Mouse (Mus musculus): Measurements from ENCODE around the gene 2610318N02Rik. TPM values are rescaled to one million over a fixed set of nuclear protein-coding genes. Genes with fewer than 3 reads are reported as not detected.

2610318N02Rik gene
- polyA plus RNA-seq, 1 experiment from 2014 or later = 13.1 TPM

GRCm38 (mm10) chr16:17086241-17086640, 38.7 kb downstream of the 2610318N02Rik start:
- no peak overlapping the region for H3K4me3 ChIP-seq (ENCODE audit: low read depth, low read length)
- H3K9ac ChIP-seq (ENCODE audit: low read depth, low read length) = no peak overlapping the region
- no peak overlapping the region for H3K27ac ChIP-seq (ENCODE audit: low read length)
- no peaks in the 10 kb centered on the region for H3K9me3 ChIP-seq (replicated peaks; ENCODE audit: control insufficient read depth, low read length)
- peaks cover 26% of the 10 kb centered on the region for H3K36me3 ChIP-seq (ENCODE audit: control insufficient read depth, insufficient read depth)
- WGBS (ENCODE audit: insufficient replicate concordance) = 76% methylated on average over 3 of the region's 3 CpGs
- ATAC-seq (ENCODE audit: low read depth) = no peak
- no peaks in the 10 kb centered on the region for H3K27me3 ChIP-seq (ENCODE audit: control insufficient read depth, insufficient read depth, low read depth, low read length)
- no peak overlapping the region for H3K4me2 ChIP-seq (ENCODE audit: low read depth, low read length)
- H3K4me1 ChIP-seq (ENCODE audit: control insufficient read depth, low read depth, low read length) = no peaks in the 10 kb centered on the region

- H3K9ac ChIP-seq (ENCODE audit: low read depth, low read length) = no peak overlapping the region
- H3K9me3 ChIP-seq (replicated peaks; ENCODE audit: control insufficient read depth, low read length) = no peaks in the 10 kb centered on the region
- no peak overlapping the region for H3K4me3 ChIP-seq (ENCODE audit: low read depth, low read length)
- 77% methylated on average over 4 of the region's 4 CpGs for WGBS (ENCODE audit: insufficient replicate concordance)
- H3K27ac ChIP-seq (ENCODE audit: low read length) = no peak overlapping the region
- no peaks in the 10 kb centered on the region for H3K27me3 ChIP-seq (ENCODE audit: control insufficient read depth, insufficient read depth, low read depth, low read length)
- H3K4me1 ChIP-seq (ENCODE audit: control insufficient read depth, low read depth, low read length) = no peaks in the 10 kb centered on the region
- ATAC-seq (ENCODE audit: low read depth) = no peak
- peaks cover 20% of the 10 kb centered on the region for H3K36me3 ChIP-seq (ENCODE audit: control insufficient read depth, insufficient read depth)
- no peak overlapping the region for H3K4me2 ChIP-seq (ENCODE audit: low read depth, low read length)
Measured at GRCm38 (mm10) chr16:17085636-17086035, 39.3 kb downstream of the 2610318N02Rik start.

- H3K27ac ChIP-seq (ENCODE audit: low read length) = no peak overlapping the region
- H3K36me3 ChIP-seq (ENCODE audit: control insufficient read depth, insufficient read depth) = peaks cover 3% of the 10 kb centered on the region
- no peak for ATAC-seq (ENCODE audit: low read depth)
- H3K9me3 ChIP-seq (replicated peaks; ENCODE audit: control insufficient read depth, low read length) = no peaks in the 10 kb centered on the region
- no peak overlapping the region for H3K4me2 ChIP-seq (ENCODE audit: low read depth, low read length)
- WGBS (ENCODE audit: insufficient replicate concordance) = 72% methylated on average over 6 of the region's 6 CpGs
- H3K27me3 ChIP-seq (ENCODE audit: control insufficient read depth, insufficient read depth, low read depth, low read length) = no peaks in the 10 kb centered on the region
- no peaks in the 10 kb centered on the region for H3K4me1 ChIP-seq (ENCODE audit: control insufficient read depth, low read depth, low read length)
- H3K9ac ChIP-seq (ENCODE audit: low read depth, low read length) = no peak overlapping the region
- H3K4me3 ChIP-seq (ENCODE audit: low read depth, low read length) = no peak overlapping the region
Measured at GRCm38 (mm10) chr16:17082121-17082792, 42.7 kb downstream of the 2610318N02Rik start.

- H3K9me3 ChIP-seq (replicated peaks; ENCODE audit: control insufficient read depth, low read length) = no peaks in the 10 kb centered on the region
- H3K36me3 ChIP-seq (ENCODE audit: control insufficient read depth, insufficient read depth) = no peaks in the 10 kb centered on the region
- ATAC-seq (ENCODE audit: low read depth) = no peak
- WGBS (ENCODE audit: insufficient replicate concordance) = 79% methylated on average over 7 of the region's 7 CpGs
- H3K4me2 ChIP-seq (ENCODE audit: low read depth, low read length) = no peak overlapping the region
- no peaks in the 10 kb centered on the region for H3K4me1 ChIP-seq (ENCODE audit: control insufficient read depth, low read depth, low read length)
- no peak overlapping the region for H3K4me3 ChIP-seq (ENCODE audit: low read depth, low read length)
- H3K27ac ChIP-seq (ENCODE audit: low read length) = no peak overlapping the region
- no peak overlapping the region for H3K9ac ChIP-seq (ENCODE audit: low read depth, low read length)
- no peaks in the 10 kb centered on the region for H3K27me3 ChIP-seq (ENCODE audit: control insufficient read depth, insufficient read depth, low read depth, low read length)
Measured at GRCm38 (mm10) chr16:17078101-17078500, 46.9 kb downstream of the 2610318N02Rik start.

GRCm38 (mm10) chr16:17076869-17077268, 48.1 kb downstream of the 2610318N02Rik start:
- Histone ChIP-seq H3K36me3 (ENCODE audit: control insufficient read depth, insufficient read depth) (no peaks in the 10 kb centered on the region), H3K27ac (ENCODE audit: low read length) (no peak overlapping the region), H3K27me3 (ENCODE audit: control insufficient read depth, insufficient read depth, low read depth, low read length) (no peaks in the 10 kb centered on the region), H3K4me3 (ENCODE audit: low read depth, low read length) (no peak overlapping the region), H3K4me1 (ENCODE audit: control insufficient read depth, low read depth, low read length) (no peaks in the 10 kb centered on the region), H3K4me2 (ENCODE audit: low read depth, low read length) (no peak overlapping the region), H3K9me3 (replicated peaks; ENCODE audit: control insufficient read depth, low read length) (no peaks in the 10 kb centered on the region), H3K9ac (ENCODE audit: low read depth, low read length) (no peak overlapping the region)
- ATAC-seq (ENCODE audit: low read depth) = no peak

- no peak overlapping the region for H3K9ac ChIP-seq (ENCODE audit: low read depth, low read length)
- H3K9me3 ChIP-seq (replicated peaks; ENCODE audit: control insufficient read depth, low read length) = no peaks in the 10 kb centered on the region
- no peak for ATAC-seq (ENCODE audit: low read depth)
- H3K36me3 ChIP-seq (ENCODE audit: control insufficient read depth, insufficient read depth) = no peaks in the 10 kb centered on the region
- no peaks in the 10 kb centered on the region for H3K4me1 ChIP-seq (ENCODE audit: control insufficient read depth, low read depth, low read length)
- H3K4me2 ChIP-seq (ENCODE audit: low read depth, low read length) = no peak overlapping the region
- H3K27ac ChIP-seq (ENCODE audit: low read length) = no peak overlapping the region
- no peak overlapping the region for H3K4me3 ChIP-seq (ENCODE audit: low read depth, low read length)
- no peaks in the 10 kb centered on the region for H3K27me3 ChIP-seq (ENCODE audit: control insufficient read depth, insufficient read depth, low read depth, low read length)
- 86% methylated on average over 2 of the region's 2 CpGs for WGBS (ENCODE audit: insufficient replicate concordance)
Measured at GRCm38 (mm10) chr16:17076301-17076700, 48.7 kb downstream of the 2610318N02Rik start.

- H3K4me1 ChIP-seq (ENCODE audit: control insufficient read depth, low read depth, low read length) = no peaks in the 10 kb centered on the region
- H3K9me3 ChIP-seq (replicated peaks; ENCODE audit: control insufficient read depth, low read length) = no peaks in the 10 kb centered on the region
- no peak overlapping the region for H3K4me2 ChIP-seq (ENCODE audit: low read depth, low read length)
- 69% methylated on average over 7 of the region's 7 CpGs for WGBS (ENCODE audit: insufficient replicate concordance)
- H3K9ac ChIP-seq (ENCODE audit: low read depth, low read length) = no peak overlapping the region
- no peak for ATAC-seq (ENCODE audit: low read depth)
- H3K27me3 ChIP-seq (ENCODE audit: control insufficient read depth, insufficient read depth, low read depth, low read length) = no peaks in the 10 kb centered on the region
- no peak overlapping the region for H3K27ac ChIP-seq (ENCODE audit: low read length)
- no peaks in the 10 kb centered on the region for H3K36me3 ChIP-seq (ENCODE audit: control insufficient read depth, insufficient read depth)
- no peak overlapping the region for H3K4me3 ChIP-seq (ENCODE audit: low read depth, low read length)
Measured at GRCm38 (mm10) chr16:17073000-17073399, 52.0 kb downstream of the 2610318N02Rik start.

- WGBS (ENCODE audit: insufficient replicate concordance) = 41% methylated on average over 6 of the region's 6 CpGs
- peak overlapping the region; percentile 87 for H3K4me2 ChIP-seq (ENCODE audit: low read depth, low read length)
- H3K9ac ChIP-seq (ENCODE audit: low read depth, low read length) = no peak overlapping the region
- H3K4me1 ChIP-seq (ENCODE audit: control insufficient read depth, low read depth, low read length) = no peaks in the 10 kb centered on the region
- ATAC-seq (ENCODE audit: low read depth) = no peak
- H3K4me3 ChIP-seq (ENCODE audit: low read depth, low read length) = peak overlapping the region; percentile 70
- no peaks in the 10 kb centered on the region for H3K9me3 ChIP-seq (replicated peaks; ENCODE audit: control insufficient read depth, low read length)
- H3K27ac ChIP-seq (ENCODE audit: low read length) = no peak overlapping the region
- H3K36me3 ChIP-seq (ENCODE audit: control insufficient read depth, insufficient read depth) = no peaks in the 10 kb centered on the region
- H3K27me3 ChIP-seq (ENCODE audit: control insufficient read depth, insufficient read depth, low read depth, low read length) = no peaks in the 10 kb centered on the region
Measured at GRCm38 (mm10) chr16:17070716-17071115, 54.3 kb downstream of the 2610318N02Rik start.

- H3K4me1 ChIP-seq (ENCODE audit: control insufficient read depth, low read depth, low read length) = no peaks in the 10 kb centered on the region
- H3K4me2 ChIP-seq (ENCODE audit: low read depth, low read length) = peak within 1 kb of the TSS; percentile 87
- H3K4me3 ChIP-seq (ENCODE audit: low read depth, low read length) = peak within 1 kb of the TSS; percentile 70
- no peaks in the 10 kb centered on the region for H3K27me3 ChIP-seq (ENCODE audit: control insufficient read depth, insufficient read depth, low read depth, low read length)
- peak; percentile 88 for ATAC-seq (ENCODE audit: low read depth)
- H3K36me3 ChIP-seq (ENCODE audit: control insufficient read depth, insufficient read depth) = no peaks in the 10 kb centered on the region
- WGBS (ENCODE audit: insufficient replicate concordance) = 0% methylated on average over 75 of the region's 76 CpGs
- H3K27ac ChIP-seq (ENCODE audit: low read length) = peak within 1 kb of the TSS; percentile 25; the same call in 1 of the 2 replicates
- H3K9me3 ChIP-seq (replicated peaks; ENCODE audit: control insufficient read depth, low read length) = no peaks in the 10 kb centered on the region
- H3K9ac ChIP-seq (ENCODE audit: low read depth, low read length) = peak within 1 kb of the TSS; percentile 58
Measured at GRCm38 (mm10) chr16:17069511-17070443, 55.2 kb downstream of the 2610318N02Rik start, which contains the start of gene Ypel1. Gene Ypel1, plus strand, starts transcription at chr16:17069696.
